Mouse (Mus musculus): ENCODE results near the gene Gna12. TPM values are rescaled to one million over a fixed set of nuclear protein-coding genes. Genes with fewer than 3 reads are reported as not detected.

Gna12 gene
- polyA plus RNA-seq, 1 experiment = 34.8 TPM

DNA sequence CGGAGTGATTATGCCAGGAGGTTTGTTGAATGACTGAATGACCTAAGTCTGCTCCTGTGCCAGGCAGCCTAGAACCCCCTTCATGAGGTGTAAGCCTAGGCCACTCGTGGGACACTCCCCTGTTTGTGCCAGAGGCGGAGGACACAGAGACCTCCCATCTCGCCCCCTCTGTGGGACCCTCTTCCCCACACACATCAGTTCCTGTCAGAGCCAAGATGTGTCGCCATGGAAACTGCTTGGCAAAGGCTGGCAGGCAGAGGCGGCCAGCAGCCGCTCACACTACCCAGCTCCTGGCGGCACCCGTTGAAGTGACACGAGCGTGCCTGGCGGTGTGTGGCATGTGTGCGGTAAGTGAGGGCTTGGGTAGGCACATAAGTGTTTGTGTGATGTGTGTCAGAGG, 106.4 kb downstream of the Gna12 start, which contains the start of gene Amz1:
TSS of gene Amz1 (plus strand) at position 306 of the 400 bp plus-strand sequence.
- no peak for TF ChIP-seq CTCF (IDR thresholded peaks at IDR 0.05; ENCODE audit: extremely low read depth, insufficient read length, insufficient replicate concordance, low read depth, low read length)
- no peak for TF ChIP-seq POLR2A (IDR thresholded peaks at IDR 0.05; ENCODE audit: low read depth, low read length)
- 74% methylated on average over 13 of the region's 13 CpGs for WGBS
- no peaks in the 10 kb centered on the region for H3K27me3 ChIP-seq (ENCODE audit: control insufficient read depth, insufficient read depth, low read length)
- H3K27ac ChIP-seq (ENCODE audit: insufficient read depth, low read depth, low read length) = no peak within 1 kb of the TSS
- H3K4me1 ChIP-seq (ENCODE audit: control insufficient read depth, insufficient read depth, insufficient read length, low read length) = no peaks in the 10 kb centered on the region
- H3K36me3 ChIP-seq (ENCODE audit: control insufficient read depth, insufficient read depth, low read length) = peaks cover 5% of the 10 kb centered on the region
- H3K4me3 ChIP-seq (ENCODE audit: low read depth, low read length) = no peak within 1 kb of the TSS

- no peaks in the 10 kb centered on the region for H3K27me3 ChIP-seq (ENCODE audit: control insufficient read depth, insufficient read depth, low read length)
- H3K36me3 ChIP-seq (ENCODE audit: control insufficient read depth, insufficient read depth, low read length) = peaks cover 20% of the 10 kb centered on the region
- H3K4me3 ChIP-seq (ENCODE audit: low read depth, low read length) = no peak overlapping the region
- TF ChIP-seq POLR2A (IDR thresholded peaks at IDR 0.05; ENCODE audit: low read depth, low read length) (no peak), CTCF (IDR thresholded peaks at IDR 0.05; ENCODE audit: extremely low read depth, insufficient read length, insufficient replicate concordance, low read depth, low read length) (no peak)
- WGBS = 57% methylated on average over 3 of the region's 3 CpGs
- no peaks in the 10 kb centered on the region for H3K4me1 ChIP-seq (ENCODE audit: control insufficient read depth, insufficient read depth, insufficient read length, low read length)
- no peak overlapping the region for H3K27ac ChIP-seq (ENCODE audit: insufficient read depth, low read depth, low read length)
These were observed 108.1 kb downstream of the Gna12 start for GRCm38 (mm10) chr5:140722121-140722520.

- 74% methylated on average over 7 of the region's 7 CpGs for WGBS
- no peaks in the 10 kb centered on the region for H3K27me3 ChIP-seq (ENCODE audit: control insufficient read depth, insufficient read depth, low read length)
These were observed 109.5 kb downstream of the Gna12 start for GRCm38 (mm10) chr5:140720773-140721172.

GRCm38 (mm10) chr5:140711040-140711439, 119.2 kb downstream of the Gna12 start:
- Histone ChIP-seq H3K36me3 (ENCODE audit: control insufficient read depth, insufficient read depth, low read length) (peaks cover 45% of the 10 kb centered on the region), H3K27me3 (ENCODE audit: control insufficient read depth, insufficient read depth, low read length) (no peaks in the 10 kb centered on the region), H3K27ac (ENCODE audit: insufficient read depth, low read depth, low read length) (no peak overlapping the region), H3K4me1 (ENCODE audit: control insufficient read depth, insufficient read depth, insufficient read length, low read length) (peaks cover 5% of the 10 kb centered on the region; the same call in 1 of the 2 replicates), H3K4me3 (ENCODE audit: low read depth, low read length) (no peak overlapping the region)
- WGBS = 88% methylated on average over 5 of the region's 5 CpGs
- TF ChIP-seq CTCF (IDR thresholded peaks at IDR 0.05; ENCODE audit: extremely low read depth, insufficient read length, insufficient replicate concordance, low read depth, low read length) = no peak
- no peak for TF ChIP-seq POLR2A (IDR thresholded peaks at IDR 0.05; ENCODE audit: low read depth, low read length)

More at GRCm38 (mm10) chr5:140720773-140721172, 109.5 kb downstream of the Gna12 start:
- Histone ChIP-seq H3K36me3 (ENCODE audit: control insufficient read depth, insufficient read depth, low read length) (peaks cover 30% of the 10 kb centered on the region), H3K4me3 (ENCODE audit: low read depth, low read length) (no peak overlapping the region), H3K27ac (ENCODE audit: insufficient read depth, low read depth, low read length) (no peak overlapping the region), H3K4me1 (ENCODE audit: control insufficient read depth, insufficient read depth, insufficient read length, low read length) (no peaks in the 10 kb centered on the region)
- TF ChIP-seq POLR2A (IDR thresholded peaks at IDR 0.05; ENCODE audit: low read depth, low read length) = no peak
- no peak for TF ChIP-seq CTCF (IDR thresholded peaks at IDR 0.05; ENCODE audit: extremely low read depth, insufficient read length, insufficient replicate concordance, low read depth, low read length)

DNA sequence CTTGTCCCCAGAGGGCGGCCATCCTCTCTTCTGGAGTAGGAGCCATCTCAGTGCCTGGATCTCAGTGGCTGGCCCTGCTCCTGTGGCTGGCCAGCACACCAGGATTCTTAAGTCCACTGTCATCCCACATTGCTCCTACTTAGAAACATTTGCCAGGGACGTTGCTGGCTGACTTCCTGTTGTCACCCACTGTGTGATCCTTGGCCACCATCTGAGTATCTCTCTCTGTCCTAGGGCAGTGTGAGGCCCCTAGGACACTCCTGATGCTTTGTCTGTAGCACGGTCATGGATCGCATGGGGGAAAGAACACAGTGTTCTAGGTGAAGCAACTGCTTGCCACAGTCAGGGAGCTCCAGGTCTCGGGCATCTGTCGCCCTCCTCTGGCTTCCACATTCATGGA, 119.9 kb downstream of the Gna12 start:
- Histone ChIP-seq H3K4me1 (ENCODE audit: control insufficient read depth, insufficient read depth, insufficient read length, low read length) (peaks cover 9% of the 10 kb centered on the region), H3K4me3 (ENCODE audit: low read depth, low read length) (no peak overlapping the region), H3K27ac (ENCODE audit: insufficient read depth, low read depth, low read length) (no peak overlapping the region), H3K36me3 (ENCODE audit: control insufficient read depth, insufficient read depth, low read length) (peaks cover 40% of the 10 kb centered on the region), H3K27me3 (ENCODE audit: control insufficient read depth, insufficient read depth, low read length) (no peaks in the 10 kb centered on the region)
- 92% methylated on average over 6 of the region's 6 CpGs for WGBS
- no peak for TF ChIP-seq CTCF (IDR thresholded peaks at IDR 0.05; ENCODE audit: extremely low read depth, insufficient read length, insufficient replicate concordance, low read depth, low read length)
- TF ChIP-seq POLR2A (IDR thresholded peaks at IDR 0.05; ENCODE audit: low read depth, low read length) = no peak

Other genes with a start within 250 kb of the Gna12 start
- gene Lfng, start 223.1 kb downstream of the Gna12 start, polyA plus RNA-seq (2012; rRNA removed) = 25.6 and 29.9 TPM in 2 replicates
- gene Ttyh3, start 181.4 kb downstream of the Gna12 start, polyA plus RNA-seq (2012; rRNA removed) = 35.3 and 72.5 TPM in 2 replicates
- 3.4 and 6.9 TPM in 2 replicates for gene Iqce, start 128.1 kb downstream of the Gna12 start, polyA plus RNA-seq (2012; rRNA removed)
- gene Brat1, start 125.4 kb downstream of the Gna12 start, polyA plus RNA-seq (2012; rRNA removed) = 8.8 and 17.8 TPM in 2 replicates
- 2.0 and 3.8 TPM in 2 replicates for gene Amz1, start 106.3 kb downstream of the Gna12 start, polyA plus RNA-seq (2012; rRNA removed)
- gene Card11, start 170.2 kb upstream of the Gna12 start, polyA plus RNA-seq (2012; rRNA removed) = 9.3 and 17.1 TPM in 2 replicates